Mouse (Mus musculus): ENCODE results near the gene Prkd1. TPM values are rescaled to one million over a fixed set of nuclear protein-coding genes. Genes with fewer than 3 reads are reported as not detected.
"Not testable (repeated sequence)": the region's sequence is repeated elsewhere in the genome, so short reads cannot be mapped to it uniquely, and the experiment has no call there.

Gene Prkd1
- total and polyA plus RNA-seq, 3 experiments, result not detected

- dilution Hi-C loops (cut with MboI; ENCODE audit: extremely low pct_ligation_motif_present, extremely low pct_unique_long_range_greater_than_20kb, low sequenced_read_pairs), result no loop called here
- H3K27ac ChIP-seq (ENCODE audit: insufficient read depth, low read depth), result no peak overlapping the region
- H3K4me2 ChIP-seq (ENCODE audit: insufficient read depth, low read depth, poor library complexity, severe bottlenecking), result no peak overlapping the region
Measured at GRCm38 (mm10) chr12:50634436-50634835, 14.5 kb downstream of the Prkd1 start.

GRCm38 (mm10) chr12:50626100-50626499 is 22.8 kb downstream of the Prkd1 start:
- H3K4me3 ChIP-seq (replicated peaks in 1 of 3; ENCODE audit: low read depth in 2 of 3, low read length in 2 of 3, poor library complexity in 1 of 3); H3K27me3 ChIP-seq (replicated peaks); DNase-seq (ENCODE audit: extremely low read depth); H3K36me3 ChIP-seq (replicated peaks in 1 of 2; ENCODE audit: control insufficient read depth in 1 of 2, insufficient read depth in 1 of 2, low read length in 1 of 2); H3K4me2 ChIP-seq (ENCODE audit: insufficient read depth, low read depth, poor library complexity, severe bottlenecking); H3K27ac ChIP-seq (ENCODE audit: insufficient read depth, low read depth); H3K4me1 ChIP-seq (ENCODE audit: control insufficient read depth in 1 of 2, insufficient read depth in 2 of 2); in situ Hi-C loops (cut with MboI; ENCODE audit: low pct_ligation_motif_present, low pct_unique_long_range_greater_than_20kb, low sequenced_read_pairs); H3K79me2 ChIP-seq (replicated peaks; ENCODE audit: control insufficient read depth, extremely low read depth, insufficient read depth, poor library complexity, severe bottlenecking); H3K9ac ChIP-seq (ENCODE audit: insufficient read depth, low read depth); dilution Hi-C loops (cut with MboI; ENCODE audit: extremely low pct_ligation_motif_present, extremely low pct_unique_long_range_greater_than_20kb, low sequenced_read_pairs): not testable (repeated sequence)
- H3K9me3 ChIP-seq (replicated peaks; ENCODE audit: low read length), result peaks cover 28% of the 10 kb centered on the region

More at GRCm38 (mm10) chr12:50634436-50634835, 14.5 kb downstream of the Prkd1 start:
- no peak overlapping the region for H3K9ac ChIP-seq (ENCODE audit: insufficient read depth, low read depth)
- H3K4me1 ChIP-seq (ENCODE audit: control insufficient read depth in 1 of 2, insufficient read depth in 2 of 2), result no peaks in the 10 kb centered on the region
- in situ Hi-C loops (cut with MboI; ENCODE audit: low pct_ligation_motif_present, low pct_unique_long_range_greater_than_20kb, low sequenced_read_pairs), result no loop called here
- no peaks in the 10 kb centered on the region for H3K36me3 ChIP-seq (replicated peaks in 1 of 2; ENCODE audit: control insufficient read depth in 1 of 2, insufficient read depth in 1 of 2, low read length in 1 of 2)
- TF ChIP-seq IRF4 (IDR thresholded peaks at IDR 0.05; ENCODE audit: low read depth, low read length) (no peak), HCFC1 (IDR thresholded peaks at IDR 0.05; ENCODE audit: low read depth, low read length) (no peak), ETS1 (conservative IDR thresholded peaks at IDR 0.05; ENCODE audit: low read depth, low read length) (no peak), TBP (conservative IDR thresholded peaks at IDR 0.05; ENCODE audit: low read depth, low read length) (no peak), NELFE (IDR thresholded peaks at IDR 0.05; ENCODE audit: low read depth, low read length) (no peak), MXI1 (IDR thresholded peaks at IDR 0.05; ENCODE audit: low read depth, low read length) (no peak), ZNF384 (IDR thresholded peaks at IDR 0.05; ENCODE audit: low read depth, low read length) (no peak), POLR2AphosphoS2 (IDR thresholded peaks at IDR 0.05; ENCODE audit: low read depth, low read length) (no peak), POLR2A (IDR thresholded peaks at IDR 0.05; ENCODE audit: low read depth, low read length) (no peak), CTCF (conservative IDR thresholded peaks at IDR 0.05 in 1 of 2, IDR thresholded peaks at IDR 0.05 in 1 of 2; ENCODE audit: low read depth in 2 of 2, low read length in 2 of 2) (no peak), BHLHE40 (IDR thresholded peaks at IDR 0.05; ENCODE audit: low read depth, low read length) (no peak), NRF1 (IDR thresholded peaks at IDR 0.05; ENCODE audit: low read depth, low read length) (no peak)
- no peak overlapping the region for H3K4me3 ChIP-seq (replicated peaks in 1 of 3; ENCODE audit: low read depth in 2 of 3, low read length in 2 of 3, poor library complexity in 1 of 3)
- peaks cover 46% of the 10 kb centered on the region for H3K9me3 ChIP-seq (replicated peaks; ENCODE audit: low read length)
- no peak for DNase-seq (ENCODE audit: extremely low read depth)
- H3K27me3 ChIP-seq (replicated peaks), result no peaks in the 10 kb centered on the region
- H3K79me2 ChIP-seq (replicated peaks; ENCODE audit: control insufficient read depth, extremely low read depth, insufficient read depth, poor library complexity, severe bottlenecking), result no peaks in the 10 kb centered on the region

GRCm38 (mm10) chr12:50624175-50624574 is 24.7 kb downstream of the Prkd1 start:
- Histone ChIP-seq H3K4me3 (replicated peaks in 1 of 3; ENCODE audit: low read depth in 2 of 3, low read length in 2 of 3, poor library complexity in 1 of 3) (no peak overlapping the region), H3K9me3 (replicated peaks; ENCODE audit: low read length) (peaks cover 29% of the 10 kb centered on the region), H3K36me3 (replicated peaks in 1 of 2; ENCODE audit: control insufficient read depth in 1 of 2, insufficient read depth in 1 of 2, low read length in 1 of 2) (no peaks in the 10 kb centered on the region), H3K4me1 (ENCODE audit: control insufficient read depth in 1 of 2, insufficient read depth in 2 of 2) (no peaks in the 10 kb centered on the region), H3K9ac (ENCODE audit: insufficient read depth, low read depth) (no peak overlapping the region), H3K4me2 (ENCODE audit: insufficient read depth, low read depth, poor library complexity, severe bottlenecking) (no peak overlapping the region), H3K27ac (ENCODE audit: insufficient read depth, low read depth) (no peak overlapping the region), H3K79me2 (replicated peaks; ENCODE audit: control insufficient read depth, extremely low read depth, insufficient read depth, poor library complexity, severe bottlenecking) (no peaks in the 10 kb centered on the region), H3K27me3 (replicated peaks) (no peaks in the 10 kb centered on the region)
- DNase-seq (ENCODE audit: extremely low read depth), result no peak
- in situ Hi-C loops (cut with MboI; ENCODE audit: low pct_ligation_motif_present, low pct_unique_long_range_greater_than_20kb, low sequenced_read_pairs), result no loop called here
- TF ChIP-seq ETS1 (conservative IDR thresholded peaks at IDR 0.05; ENCODE audit: low read depth, low read length), result no peak
- TF ChIP-seq MEF2A (IDR thresholded peaks at IDR 0.05; ENCODE audit: borderline replicate concordance, low read depth, low read length), result no peak
- no peak for TF ChIP-seq TCF12 (IDR thresholded peaks at IDR 0.05; ENCODE audit: low read depth, low read length)
- no peak for TF ChIP-seq MAFK (IDR thresholded peaks at IDR 0.05; ENCODE audit: insufficient replicate concordance, low read length)
- TF ChIP-seq PAX5 (IDR thresholded peaks at IDR 0.05; ENCODE audit: low read length), result no peak
- no peak for TF ChIP-seq MAZ (IDR thresholded peaks at IDR 0.05; ENCODE audit: low read depth, low read length)
- no peak for TF ChIP-seq USF2 (conservative IDR thresholded peaks at IDR 0.05; ENCODE audit: low read depth, low read length)
- TF ChIP-seq GABPA (IDR thresholded peaks at IDR 0.05; ENCODE audit: insufficient replicate concordance, low read depth, low read length), result no peak
- TF ChIP-seq HCFC1 (IDR thresholded peaks at IDR 0.05; ENCODE audit: low read depth, low read length), result no peak
- no peak for TF ChIP-seq MXI1 (IDR thresholded peaks at IDR 0.05; ENCODE audit: low read depth, low read length)
- no peak for TF ChIP-seq TBP (conservative IDR thresholded peaks at IDR 0.05; ENCODE audit: low read depth, low read length)
- no peak for TF ChIP-seq USF1 (IDR thresholded peaks at IDR 0.05; ENCODE audit: low read depth, low read length)
- TF ChIP-seq ZMIZ1 (IDR thresholded peaks at IDR 0.05; ENCODE audit: low read depth, low read length), result no peak
- no peak for TF ChIP-seq ELF1 (IDR thresholded peaks at IDR 0.05; ENCODE audit: low read depth, low read length)
- no peak for TF ChIP-seq JUN (IDR thresholded peaks at IDR 0.05; ENCODE audit: insufficient read depth, low read depth, low read length)
- no peak for TF ChIP-seq UBTF (IDR thresholded peaks at IDR 0.05; ENCODE audit: low read depth, low read length)
- TF ChIP-seq NELFE (IDR thresholded peaks at IDR 0.05; ENCODE audit: low read depth, low read length), result no peak
- TF ChIP-seq POLR2AphosphoS2 (IDR thresholded peaks at IDR 0.05; ENCODE audit: low read depth, low read length), result no peak
- TF ChIP-seq RAD21 (IDR thresholded peaks at IDR 0.05; ENCODE audit: low read depth, low read length), result no peak
- dilution Hi-C loops (cut with MboI; ENCODE audit: extremely low pct_ligation_motif_present, extremely low pct_unique_long_range_greater_than_20kb, low sequenced_read_pairs), result no loop called here

Data from CH12.LX (cell line).